Mouse (Mus musculus): Measurements from ENCODE around the gene Acot3. TPM values are rescaled to one million over a fixed set of nuclear protein-coding genes. Genes with fewer than 3 reads are reported as not detected.

The Acot3 gene
- total RNA-seq, 2 experiments from 2014 or later: 1.2 to 1.4 TPM

GRCm38 (mm10) chr12:84100604-84101492, 48.9 kb downstream of the Acot3 start, which contains the start of gene Acot6:
Gene Acot6, plus strand, starts transcription at chr12:84100654.
- peak; percentile 48 to 65 for DNase-seq (ENCODE audit: low spot score in 2 of 2)

GRCm38 (mm10) chr12:84101493-84101845, 49.5 kb downstream of the Acot3 start:
- DNase-seq (ENCODE audit: low spot score in 2 of 2): no peak

GRCm38 (mm10) chr12:84107012-84107411, 55.1 kb downstream of the Acot3 start:
- no peak for DNase-seq (ENCODE audit: low spot score in 2 of 2)

GRCm38 (mm10) chr12:84107692-84108091, 55.7 kb downstream of the Acot3 start:
- DNase-seq (ENCODE audit: low spot score in 2 of 2): no peak

GRCm38 (mm10) chr12:84109924-84110323, 58.0 kb downstream of the Acot3 start:
- DNase-seq (ENCODE audit: low spot score in 2 of 2): no peak

Other genes starting within 250 kb of the Acot3 start
- gene Numb, start 130.2 kb upstream of the Acot3 start, total RNA-seq (2021): 10 to 100 TPM; 21.4 to 23.6 TPM
- 10 to 100 TPM; 14.3 to 16.4 TPM for gene Riox1, start 101.5 kb upstream of the Acot3 start, total RNA-seq (2021)
- gene Heatr4, start 67.3 kb upstream of the Acot3 start, total RNA-seq (2021): under 1 TPM in 1 of 2 experiments, not detected in 1; 0.18 TPM
- gene Acot2, start 64.3 kb upstream of the Acot3 start, total RNA-seq (2021): 10 to 100 TPM; 12.4 to 13.1 TPM
- gene Acot1, start 42.7 kb upstream of the Acot3 start, total RNA-seq (2021): 10 to 100 TPM; 29.1 to 33.3 TPM
- 1 to 10 TPM; 2.0 to 2.3 TPM for gene Acot4, start 13.8 kb upstream of the Acot3 start, total RNA-seq (2021)
- 1 to 10 TPM in 1 of 2 experiments, not detected in 1; 3.4 TPM for gene Gm49366, start 13.2 kb upstream of the Acot3 start, total RNA-seq (2021)
- 1 to 10 TPM; 4.0 to 4.7 TPM for gene Acot5, start 17.2 kb downstream of the Acot3 start, total RNA-seq (2021)
- 1 to 10 TPM; 3.7 to 4.3 TPM for gene Acot6, start 48.5 kb downstream of the Acot3 start, total RNA-seq (2021)
- 10 to 100 TPM; 80.0 to 82.5 TPM for gene Dnal1, start 62.2 kb downstream of the Acot3 start, total RNA-seq (2021)
- gene Pnma1, start 96.3 kb downstream of the Acot3 start, total RNA-seq (2021): 1 to 10 TPM; 5.9 to 6.6 TPM
- gene Elmsan1, start 166.7 kb downstream of the Acot3 start, total RNA-seq (2021): 10 to 100 TPM; 13.3 to 13.5 TPM
- 10 to 100 TPM; 29.1 to 34.5 TPM for gene Ptgr2, start 233.1 kb downstream of the Acot3 start, total RNA-seq (2021)

Measured in layer of hippocampus, postnatal 10 days (tissue).